Mouse (Mus musculus): ENCODE measurements around the gene Kynu.

The Kynu gene

GRCm38 (mm10) chr2:43555062-43555888 lies at the start of gene Kynu:
Gene Kynu, plus strand, starts transcription at chr2:43555329.
- no peak for DNase-seq (ENCODE audit: low read depth)

GRCm38 (mm10) chr2:43506182-43506581 lies 48.9 kb upstream of the Kynu start:
- DNase-seq (ENCODE audit: low read depth): no peak

GRCm38 (mm10) chr2:43513852-43514251 lies 41.3 kb upstream of the Kynu start:
- no peak for DNase-seq (ENCODE audit: low read depth)

- no peak for DNase-seq (ENCODE audit: low read depth)
These were observed 20.7 kb upstream of the Kynu start for GRCm38 (mm10) chr2:43534417-43534816.

- no peak for DNase-seq (ENCODE audit: low read depth)
These were observed 12.5 kb upstream of the Kynu start for GRCm38 (mm10) chr2:43542615-43543014.

- DNase-seq (ENCODE audit: low read depth): no peak
These were observed 9.5 kb upstream of the Kynu start for GRCm38 (mm10) chr2:43545665-43546064.

- DNase-seq (ENCODE audit: low read depth): no peak
These were observed 8.7 kb upstream of the Kynu start for GRCm38 (mm10) chr2:43546448-43546847.

GRCm38 (mm10) chr2:43554216-43554615 lies 913 bp upstream of the Kynu start:
- DNase-seq (ENCODE audit: low read depth): no peak

GRCm38 (mm10) chr2:43555889-43556285 lies 758 bp downstream of the Kynu start:
- DNase-seq (ENCODE audit: low read depth): no peak

- no peak for DNase-seq (ENCODE audit: low read depth)
These were observed 1.9 kb downstream of the Kynu start for GRCm38 (mm10) chr2:43556985-43557384.

GRCm38 (mm10) chr2:43561209-43561608 lies 6.1 kb downstream of the Kynu start:
- DNase-seq (ENCODE audit: low read depth): no peak

GRCm38 (mm10) chr2:43562779-43563178 lies 7.7 kb downstream of the Kynu start:
- no peak for DNase-seq (ENCODE audit: low read depth)

GRCm38 (mm10) chr2:43568406-43568805 lies 13.3 kb downstream of the Kynu start:
- no peak for DNase-seq (ENCODE audit: low read depth)

GRCm38 (mm10) chr2:43573526-43573925 lies 18.4 kb downstream of the Kynu start:
- no peak for DNase-seq (ENCODE audit: low read depth)

GRCm38 (mm10) chr2:43583243-43583812 lies 28.2 kb downstream of the Kynu start:
- no peak for DNase-seq (ENCODE audit: low read depth)

- no peak for DNase-seq (ENCODE audit: low read depth)
These were observed 30.4 kb downstream of the Kynu start for GRCm38 (mm10) chr2:43585508-43585907.

- DNase-seq (ENCODE audit: low read depth): no peak
These were observed 32.7 kb downstream of the Kynu start for GRCm38 (mm10) chr2:43587832-43588231.

- no peak for DNase-seq (ENCODE audit: low read depth)
These were observed 37.0 kb downstream of the Kynu start for GRCm38 (mm10) chr2:43592001-43592704.

GRCm38 (mm10) chr2:43613571-43613970 lies 58.4 kb downstream of the Kynu start:
- peak; percentile 59 for DNase-seq (ENCODE audit: low read depth)

GRCm38 (mm10) chr2:43621140-43621539 lies 66.0 kb downstream of the Kynu start:
- DNase-seq (ENCODE audit: low read depth): peak; percentile 12

GRCm38 (mm10) chr2:43622844-43623243 lies 67.7 kb downstream of the Kynu start:
- DNase-seq (ENCODE audit: low read depth): peak; percentile 27

- DNase-seq (ENCODE audit: low read depth): no peak
These were observed 76.7 kb downstream of the Kynu start for GRCm38 (mm10) chr2:43631786-43632185.

GRCm38 (mm10) chr2:43636498-43636897 lies 81.4 kb downstream of the Kynu start:
- DNase-seq (ENCODE audit: low read depth): no peak

Measured in induced T-regulatory cell, adult 2 months (primary cell).